Mouse (Mus musculus): ENCODE results near the gene Gk5.
A peak's percentile ranks its signal among the peaks of the same experiment; 100 is the strongest.
"Not testable (repeated sequence)": the region's sequence is repeated elsewhere in the genome, so short reads cannot be mapped to it uniquely, and the experiment has no call there.

The Gk5 gene

DNA sequence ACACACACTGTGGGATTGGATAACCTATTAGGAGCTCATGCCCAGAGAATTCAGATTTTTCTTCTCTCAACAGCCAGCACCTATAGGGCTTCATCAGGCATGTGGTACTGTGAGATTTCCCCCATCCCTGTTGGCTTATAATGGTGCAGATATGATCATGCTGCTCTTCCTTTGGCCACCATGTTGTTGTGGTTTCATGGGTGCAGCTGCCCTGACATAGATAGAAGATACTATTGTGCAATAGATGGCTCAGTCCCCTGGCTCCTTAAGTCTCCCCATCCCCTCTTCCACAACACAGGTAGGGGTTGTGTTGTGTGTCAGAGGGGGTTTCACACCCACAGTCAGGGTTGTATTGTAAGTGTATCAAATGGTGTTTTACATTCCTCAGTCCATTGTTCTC is 25.7 kb downstream of the Gk5 start:
- no peak for DNase-seq (ENCODE audit: low spot score in 2 of 2)

GRCm38 (mm10) chr9:96152801-96153200 is 33.6 kb downstream of the Gk5 start:
- DNase-seq (ENCODE audit: low spot score in 2 of 2), result no peak

GRCm38 (mm10) chr9:96158431-96158830 is 39.3 kb downstream of the Gk5 start:
- no peak for DNase-seq (ENCODE audit: low spot score in 2 of 2)

GRCm38 (mm10) chr9:96159047-96159446 is 39.9 kb downstream of the Gk5 start:
- no peak for DNase-seq (ENCODE audit: low spot score in 2 of 2)

- DNase-seq (ENCODE audit: low spot score in 2 of 2), result no peak
Observed at GRCm38 (mm10) chr9:96160767-96161166, 41.6 kb downstream of the Gk5 start.

GRCm38 (mm10) chr9:96162421-96162820 is 43.3 kb downstream of the Gk5 start:
- no peak for DNase-seq (ENCODE audit: low spot score in 2 of 2)

DNA sequence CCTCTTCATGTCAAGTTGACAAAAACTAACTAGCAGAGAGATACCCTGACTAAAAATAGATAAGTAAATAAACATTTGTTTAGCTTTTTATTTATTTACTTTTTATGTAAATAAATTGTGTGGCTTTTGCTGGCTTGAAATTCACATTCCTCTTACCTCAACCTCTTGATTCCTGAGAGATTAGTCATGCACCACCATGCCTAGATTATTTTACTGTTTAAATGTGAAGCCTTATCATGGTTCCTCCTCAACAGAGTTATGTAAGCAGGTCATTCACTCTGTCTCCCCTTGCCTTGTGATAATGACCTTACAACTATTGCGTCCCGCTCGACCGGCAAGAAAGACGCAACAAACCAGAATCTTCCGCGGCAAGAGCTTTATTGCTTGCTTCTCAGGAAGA is 44.3 kb downstream of the Gk5 start:
- no peak for DNase-seq (ENCODE audit: low spot score in 2 of 2)

DNA sequence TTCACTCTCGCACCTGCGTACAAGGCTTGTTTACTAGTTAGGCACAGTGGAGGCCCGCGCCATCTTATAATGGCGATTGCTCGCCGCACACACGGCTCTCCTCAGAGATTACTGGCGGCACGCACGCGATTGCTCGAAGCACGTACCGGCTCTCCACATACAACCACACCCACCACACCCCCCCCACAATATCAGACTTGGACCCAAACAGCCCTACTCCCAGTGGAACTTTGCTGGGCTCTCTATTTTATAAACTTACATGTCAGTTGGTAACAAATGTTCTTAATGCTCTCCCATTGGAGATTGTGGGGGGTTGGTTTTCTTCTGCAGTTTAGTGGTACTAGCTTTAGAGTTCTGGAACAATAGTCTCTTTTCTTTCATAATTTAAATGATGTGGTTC is 44.8 kb downstream of the Gk5 start:
- not testable (repeated sequence) for DNase-seq (ENCODE audit: low spot score in 2 of 2)

DNA sequence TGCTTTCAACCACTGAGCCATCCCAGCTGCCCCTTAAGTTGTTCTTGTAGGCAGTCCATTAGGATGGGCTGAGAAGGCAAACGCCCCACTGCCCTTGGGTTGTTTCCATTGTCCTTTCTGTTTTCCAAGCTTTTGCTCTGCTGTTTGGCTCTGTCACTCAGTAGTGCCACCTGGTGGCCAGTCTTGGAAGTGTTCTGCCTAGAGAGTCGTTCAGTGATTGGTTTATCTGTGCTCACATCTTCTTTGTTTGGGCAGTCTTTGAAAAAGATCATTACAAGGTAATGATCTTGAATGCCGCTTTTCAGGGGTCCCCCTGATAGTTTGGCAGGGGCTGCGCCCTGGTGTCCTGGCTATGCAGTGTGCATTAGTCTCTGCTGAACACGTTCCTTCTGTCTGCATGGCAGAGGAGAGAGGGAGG is 48.0 kb downstream of the Gk5 start:
- peak; percentile 34 to 50 for DNase-seq (ENCODE audit: low spot score in 2 of 2)

DNA sequence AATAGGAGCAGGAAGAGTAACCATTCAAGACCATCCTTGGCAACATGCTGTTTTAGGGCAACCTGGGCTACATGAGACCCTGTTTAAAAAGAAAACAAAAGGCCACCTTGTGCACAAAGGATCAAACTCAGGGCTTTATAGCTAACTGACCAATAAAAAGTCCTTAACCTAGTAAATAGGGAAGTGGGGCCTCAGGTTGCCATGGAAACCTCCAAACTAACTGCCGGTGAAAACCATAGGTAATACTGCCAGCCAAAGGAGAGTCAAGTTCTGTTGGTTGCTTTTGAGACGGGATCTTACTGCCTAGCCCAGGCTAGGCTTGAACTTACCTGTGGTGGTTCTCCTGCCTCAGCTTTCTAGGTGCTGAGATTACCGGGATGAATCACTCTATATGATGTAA is 51.4 kb downstream of the Gk5 start:
- no peak for DNase-seq (ENCODE audit: low spot score in 2 of 2)

DNA sequence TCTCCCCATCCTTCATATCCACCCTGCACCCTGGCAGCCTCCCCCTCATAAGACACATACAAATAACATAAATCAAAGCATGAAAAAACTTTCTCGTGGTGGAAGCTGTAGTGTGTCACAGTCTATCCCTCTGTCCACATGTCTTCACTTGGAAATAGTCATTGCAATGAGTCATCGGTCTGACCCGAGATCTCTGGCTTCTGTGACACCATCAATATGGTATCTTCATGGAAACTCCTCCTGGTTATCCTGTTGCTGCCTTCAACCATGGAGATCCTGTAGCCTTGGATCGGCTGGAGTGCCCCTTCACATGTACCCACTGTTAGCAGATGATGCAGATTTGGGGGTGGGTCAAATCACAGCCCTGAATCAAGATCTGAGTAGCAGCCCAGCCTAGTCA is 65.7 kb downstream of the Gk5 start:
- no peak for DNase-seq (ENCODE audit: low spot score in 2 of 2)

DNA sequence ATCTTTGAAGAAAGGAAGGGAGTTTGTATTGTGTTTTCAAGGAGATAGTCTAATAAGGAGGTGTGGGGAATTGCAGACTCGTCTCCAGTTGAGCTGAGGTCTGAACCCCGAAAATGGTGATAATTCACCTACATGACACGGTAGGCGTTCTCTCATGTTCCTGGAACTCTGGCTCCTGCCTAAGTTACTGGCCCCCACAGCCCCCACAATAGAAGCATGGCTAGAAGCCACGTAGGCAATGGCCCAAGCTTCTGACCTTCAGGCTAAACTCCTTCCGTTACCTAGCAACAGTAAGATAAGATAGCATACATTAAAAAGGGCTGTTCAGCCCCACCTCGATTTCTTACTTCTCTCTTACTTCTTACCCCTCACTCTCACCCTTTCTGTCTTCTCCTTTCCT is 67.5 kb downstream of the Gk5 start:
- no peak for DNase-seq (ENCODE audit: low spot score in 2 of 2)

- peak; percentile 73 to 76 for DNase-seq (ENCODE audit: low spot score in 2 of 2)
Observed at GRCm38 (mm10) chr9:96195885-96196622, 76.9 kb downstream of the Gk5 start, which contains the start of gene Tfdp2. Tfdp2 (plus strand) TSS chr9:96196275.

- peak; percentile 16 to 37 for DNase-seq (ENCODE audit: low spot score in 2 of 2)
Observed at GRCm38 (mm10) chr9:96196636-96197181, 77.5 kb downstream of the Gk5 start.

GRCm38 (mm10) chr9:96197806-96198205 is 78.6 kb downstream of the Gk5 start:
- no peak for DNase-seq (ENCODE audit: low spot score in 2 of 2)

DNA sequence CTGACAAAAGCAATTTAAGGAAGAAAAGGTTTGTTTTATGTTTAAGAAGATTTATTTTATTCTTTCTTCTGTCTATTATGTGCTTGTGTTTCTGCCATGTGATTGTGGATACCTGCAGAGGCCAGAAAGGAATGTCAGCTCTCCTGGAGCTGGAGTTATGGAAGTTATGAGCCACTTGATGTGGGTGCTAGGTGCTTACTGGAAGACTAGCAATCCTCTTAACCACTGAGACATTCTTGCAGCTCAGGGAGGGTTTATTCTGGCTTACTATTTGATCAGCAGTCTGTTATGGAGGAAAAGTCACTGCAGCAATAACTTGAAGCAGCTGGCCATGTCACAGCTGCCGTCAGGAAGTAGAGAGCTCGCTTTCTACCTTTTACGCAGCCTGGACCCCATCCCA is 84.5 kb downstream of the Gk5 start:
- no peak for DNase-seq (ENCODE audit: low spot score in 2 of 2)

DNA sequence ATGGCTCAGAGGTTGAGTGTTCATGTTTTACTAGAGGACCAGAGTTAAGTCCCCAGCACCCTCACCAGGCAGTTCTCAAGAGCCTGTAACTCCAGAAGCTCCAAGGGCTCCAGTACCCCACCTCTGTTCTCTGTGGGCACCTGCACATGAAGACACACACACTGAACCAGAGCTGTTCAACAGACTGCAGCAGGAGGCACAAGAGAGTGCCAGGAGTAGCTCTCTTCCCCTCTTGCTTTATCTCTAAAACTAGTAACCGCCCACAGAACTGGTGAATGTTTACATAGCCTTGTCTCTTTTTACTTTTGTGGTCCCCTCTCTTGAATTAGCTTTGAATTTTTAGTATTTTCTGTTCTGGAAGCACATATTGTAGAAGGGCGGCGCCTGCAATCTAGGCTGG is 88.3 kb downstream of the Gk5 start:
- no peak for DNase-seq (ENCODE audit: low spot score in 2 of 2)

DNA sequence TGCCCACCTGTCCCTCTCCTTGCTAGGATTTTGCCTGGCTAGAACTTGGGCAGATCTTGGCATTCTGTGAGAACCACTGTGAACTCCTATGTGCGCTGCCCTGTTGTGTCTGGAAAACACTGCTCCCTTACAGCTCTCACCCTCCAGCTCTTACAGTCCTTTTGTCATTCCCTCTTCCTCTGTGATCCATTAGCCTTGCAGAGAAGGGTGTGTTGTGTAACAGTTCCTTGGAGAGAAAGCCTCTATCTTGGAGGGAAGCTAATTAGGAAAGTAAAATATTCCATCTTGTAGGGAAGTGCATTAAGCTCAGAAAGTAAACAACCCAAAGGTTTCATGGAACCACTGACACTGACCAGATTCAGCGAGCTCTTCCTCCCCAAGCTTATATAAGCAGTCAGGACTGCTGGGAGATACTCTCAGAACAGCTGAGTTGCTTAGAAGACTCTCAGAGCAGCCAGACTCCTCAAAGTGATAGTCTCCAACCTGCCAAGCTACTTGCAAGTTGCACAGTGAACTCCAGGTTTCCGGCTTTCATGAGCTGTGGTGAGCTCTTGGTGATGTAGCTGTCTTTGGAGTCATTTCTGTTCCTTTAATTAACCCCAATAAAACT is 94.0 kb downstream of the Gk5 start:
- DNase-seq (ENCODE audit: low spot score in 2 of 2), result no peak

DNA sequence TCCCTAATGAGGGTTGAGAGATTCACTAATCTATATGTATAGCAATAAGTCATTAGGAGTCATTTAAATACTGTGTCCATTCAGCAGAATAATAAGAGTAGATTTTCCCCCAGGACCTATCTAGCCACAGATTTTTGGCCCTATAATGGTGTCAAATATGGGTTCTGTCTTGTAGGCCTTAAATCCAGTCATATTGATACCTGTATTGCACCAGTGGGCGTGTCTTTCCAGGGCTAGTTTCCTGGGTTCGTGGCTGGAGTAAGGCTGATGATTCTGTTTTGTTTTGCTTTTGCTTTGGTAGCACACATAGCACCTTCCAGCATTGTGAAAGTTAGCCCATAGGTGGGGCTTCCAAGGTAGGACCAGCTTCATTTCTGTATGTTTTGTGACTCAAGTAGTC is 95.0 kb downstream of the Gk5 start:
- no peak for DNase-seq (ENCODE audit: low spot score in 2 of 2)

GRCm38 (mm10) chr9:96217299-96217698 is 98.1 kb downstream of the Gk5 start:
- DNase-seq (ENCODE audit: low spot score in 2 of 2), result no peak

DNA sequence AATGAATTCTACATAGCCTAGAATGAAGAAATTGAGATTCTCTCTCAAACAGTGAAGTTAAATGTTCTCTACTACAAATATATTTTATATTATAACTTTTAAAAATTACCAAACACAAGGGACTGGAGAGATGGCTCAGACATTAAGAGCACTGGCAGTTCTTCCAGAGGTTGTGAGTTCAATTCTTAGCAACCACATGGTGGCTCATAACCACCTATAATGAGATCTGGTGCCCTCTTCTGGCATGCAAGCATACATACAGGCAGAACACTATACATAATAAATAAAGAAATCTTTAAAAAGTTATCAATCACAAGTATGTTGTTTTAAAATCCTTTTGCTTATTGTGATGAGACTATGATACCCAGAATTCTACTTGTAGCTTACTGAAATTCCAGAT is 98.6 kb downstream of the Gk5 start:
- no peak for DNase-seq (ENCODE audit: low spot score in 2 of 2)

GRCm38 (mm10) chr9:96219114-96219669 is 100.0 kb downstream of the Gk5 start:
- no peak for DNase-seq (ENCODE audit: low spot score in 2 of 2)

DNA sequence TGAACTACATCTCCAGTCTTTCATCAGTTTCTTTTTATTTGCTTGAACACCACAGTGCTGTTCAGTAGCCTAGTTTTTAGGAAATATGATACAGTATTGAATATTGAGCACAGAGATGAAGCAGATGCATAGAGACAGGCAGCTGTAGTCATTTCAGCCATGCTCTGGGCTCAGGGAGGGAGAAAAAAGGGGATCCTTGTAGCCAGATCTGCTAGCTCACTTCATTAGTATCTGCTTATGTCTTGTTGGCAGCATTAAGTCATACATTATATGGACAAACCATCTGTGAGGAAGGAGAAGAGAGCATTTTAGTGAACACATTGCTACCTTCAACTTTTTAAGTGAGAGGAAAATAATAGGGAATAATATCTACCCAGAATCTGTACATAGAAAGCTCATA is 101.3 kb downstream of the Gk5 start:
- DNase-seq (ENCODE audit: low spot score in 2 of 2), result no peak
